Mouse (Mus musculus) fibroblast of lung, adult 2 months (primary cell): Measurements from ENCODE around the gene Slc7a10.
A peak's percentile ranks its signal among the peaks of the same experiment; 100 is the strongest.
"Not testable (repeated sequence)": the region's sequence is repeated elsewhere in the genome, so short reads cannot be mapped to it uniquely, and the experiment has no call there.

Source experiments
- DNase-seq: peaks from one replicate; pipeline ENCODE4 v3.0.0-alpha.2; 2011; ENCODE audit warnings: low read depth

Slc7a10 gene

GRCm38 (mm10) chr7:35175533-35175932, 10.7 kb upstream of the Slc7a10 start:
- no peak for DNase-seq

DNA sequence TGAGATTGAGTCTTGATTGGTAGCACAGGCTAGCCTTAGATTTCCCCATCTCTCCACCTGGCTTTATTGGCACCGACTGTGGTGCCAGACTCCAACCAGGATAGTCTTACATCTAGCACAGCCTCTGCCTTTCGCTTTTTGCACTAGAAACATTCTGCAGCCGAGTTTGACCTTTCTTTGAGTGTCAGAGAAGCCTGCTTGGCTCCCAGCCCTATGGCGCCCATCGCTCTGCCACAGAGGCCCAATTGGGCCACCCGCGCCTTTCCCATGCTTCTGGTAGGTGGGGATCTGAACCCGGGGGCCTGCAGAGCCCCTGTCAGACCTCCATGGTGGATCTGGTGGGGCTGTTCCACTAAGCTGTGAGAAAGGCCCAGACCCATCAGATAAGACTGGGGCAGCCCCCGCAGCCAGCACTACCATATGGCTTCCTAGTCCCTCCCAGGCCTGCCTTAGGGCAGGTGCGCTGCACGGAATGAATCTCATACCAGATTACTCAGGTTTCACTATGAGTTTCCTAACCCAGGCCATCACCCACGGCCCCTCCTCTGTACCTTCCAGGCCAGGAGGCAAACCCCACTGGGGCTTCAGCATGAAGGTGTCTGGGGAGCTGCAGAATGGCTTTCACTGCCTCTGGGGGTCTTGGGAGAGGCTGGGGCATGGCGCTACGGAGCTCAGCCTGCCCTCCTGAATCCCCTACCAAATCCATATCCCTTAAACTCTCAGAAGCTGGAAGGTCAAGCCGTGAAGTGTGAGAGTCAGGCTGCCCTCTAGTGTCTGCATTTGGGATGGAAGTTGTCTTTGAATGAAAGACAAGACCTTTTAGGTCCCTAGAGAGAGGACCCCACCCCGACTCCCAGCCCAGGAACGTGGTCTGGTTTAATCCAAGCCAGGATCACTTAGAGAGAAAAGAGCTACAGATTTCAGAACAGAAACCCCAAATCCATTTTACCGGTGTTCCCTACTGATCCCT, 9.5 kb upstream of the Slc7a10 start:
- DNase-seq: no peak

- no peak for DNase-seq
These were observed 1.1 kb upstream of the Slc7a10 start for GRCm38 (mm10) chr7:35184833-35185724.

GRCm38 (mm10) chr7:35189699-35190098, 3.5 kb downstream of the Slc7a10 start:
- no peak for DNase-seq

DNA sequence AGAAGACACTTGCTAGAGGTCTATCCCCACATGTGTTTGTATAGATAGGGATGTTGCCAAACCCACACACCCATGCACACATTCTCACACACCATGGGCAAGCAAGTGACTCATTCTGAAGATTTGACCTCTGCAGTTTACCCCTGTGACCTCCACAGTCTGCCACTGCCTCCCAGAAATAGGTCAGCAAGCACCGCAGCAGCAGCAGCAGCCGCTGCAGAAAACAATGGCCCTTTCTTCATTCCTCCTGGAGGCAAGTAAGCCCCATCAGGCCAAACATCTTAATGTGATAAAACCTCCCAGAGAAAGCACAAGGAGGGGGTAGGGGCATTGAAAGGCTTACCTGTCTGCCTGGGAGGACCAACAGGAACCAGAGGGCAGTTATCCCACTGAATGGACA, 5.1 kb downstream of the Slc7a10 start:
- DNase-seq: peak; percentile 19

DNA sequence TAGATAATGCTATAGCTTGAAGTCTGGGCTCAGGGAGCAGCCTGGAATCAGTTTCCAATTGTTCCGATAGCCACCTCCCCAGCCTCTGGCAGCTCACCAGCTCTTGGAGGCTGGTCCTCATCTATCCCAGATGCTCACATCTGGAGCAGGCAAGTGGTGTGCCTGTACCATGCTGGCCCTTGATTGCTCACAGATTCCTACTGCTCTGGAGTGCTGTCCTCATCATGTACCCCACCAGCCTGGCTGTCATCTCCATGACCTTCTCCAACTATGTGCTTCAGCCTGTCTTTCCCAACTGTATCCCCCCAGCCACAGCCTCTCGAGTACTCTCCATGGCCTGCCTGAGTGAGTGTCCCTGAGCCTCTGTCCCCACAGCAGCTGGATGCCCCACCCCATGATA, 10.8 kb downstream of the Slc7a10 start:
- DNase-seq: no peak

- no peak for DNase-seq
These were observed 13.0 kb downstream of the Slc7a10 start for GRCm38 (mm10) chr7:35198981-35199754.

DNA sequence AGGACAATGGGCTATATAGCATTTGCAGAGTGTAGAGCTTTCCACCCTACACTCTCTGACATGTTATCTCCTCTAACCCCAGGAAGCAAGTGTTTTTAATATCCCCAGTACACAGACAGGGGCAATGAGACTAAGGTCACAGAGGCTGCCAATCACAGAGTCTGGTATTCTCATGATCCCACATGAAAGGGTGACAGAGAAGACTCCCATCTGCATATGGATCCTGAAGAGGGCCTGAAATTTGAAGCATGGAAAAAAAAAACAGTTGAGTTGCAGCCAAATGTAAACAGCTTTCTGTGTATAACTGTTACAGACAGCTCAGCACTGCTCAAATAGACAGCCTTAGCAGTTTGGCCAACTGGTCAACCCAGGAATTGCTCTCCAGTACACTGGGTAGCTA, 13.6 kb downstream of the Slc7a10 start:
- DNase-seq: no peak

DNA sequence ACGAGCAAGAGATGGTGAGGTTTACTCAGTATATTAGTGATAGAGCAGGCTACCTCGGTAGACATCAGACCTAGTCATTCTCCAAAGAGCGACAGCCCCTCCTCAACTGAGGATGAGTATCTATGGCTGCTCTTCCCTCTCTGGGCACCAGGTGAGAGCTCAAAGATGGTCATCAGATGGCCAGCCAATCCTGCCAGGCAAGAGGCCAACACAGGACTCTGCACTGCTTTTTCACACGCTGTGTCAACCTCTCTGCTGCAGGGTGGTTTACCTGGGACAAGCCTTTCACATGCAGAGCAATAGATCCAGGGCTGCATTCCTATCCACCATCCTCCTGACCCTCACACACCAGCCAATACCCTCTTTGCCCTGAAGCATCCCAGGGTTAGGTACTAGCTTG, 25.6 kb downstream of the Slc7a10 start:
- DNase-seq: no peak

DNA sequence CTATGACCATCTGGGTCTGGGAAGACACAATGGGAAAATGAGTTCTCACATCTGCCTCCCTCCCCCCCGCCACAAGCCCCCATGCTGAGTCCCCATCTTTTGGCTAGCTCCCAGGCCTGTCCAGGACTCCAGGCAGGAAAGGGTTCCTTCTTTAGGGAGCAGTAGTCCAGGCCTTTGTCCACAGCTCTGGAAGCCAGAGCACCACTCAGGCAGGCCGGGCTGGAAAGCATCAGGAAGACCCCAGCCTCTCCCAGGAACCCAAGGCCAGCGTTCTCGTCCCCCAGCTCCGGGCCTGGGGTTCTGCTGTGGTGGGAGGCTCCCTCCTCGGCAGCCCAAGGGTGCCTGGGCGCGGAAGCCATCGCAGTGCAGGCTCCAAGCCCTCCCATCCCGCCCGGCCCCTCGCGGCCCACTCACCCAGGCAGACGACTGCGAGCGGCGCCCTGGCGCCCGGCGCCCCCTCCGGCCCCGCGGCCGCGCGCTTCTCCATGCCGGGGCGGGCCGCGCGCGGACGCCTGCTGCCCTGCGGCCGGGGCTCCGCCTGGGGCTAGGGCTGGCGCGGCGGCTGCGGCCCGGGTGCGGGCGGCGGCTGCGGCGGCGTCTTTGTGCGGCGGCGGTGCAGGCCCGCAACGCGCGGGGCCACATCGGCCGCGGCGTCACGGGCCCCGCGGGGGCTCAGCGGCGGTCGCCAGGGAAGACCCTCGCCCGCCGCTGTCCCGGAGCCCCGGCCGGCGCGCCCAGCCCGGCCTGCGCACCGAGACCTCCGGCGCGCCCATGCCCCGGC, 28.4 kb downstream of the Slc7a10 start:
- DNase-seq: no peak

GRCm38 (mm10) chr7:35215225-35215624, 29.0 kb downstream of the Slc7a10 start, which contains the start of gene Lrp3:
Gene Lrp3 (minus strand): TSS chr7:35215498.
- peak; percentile 11 for DNase-seq

GRCm38 (mm10) chr7:35215731-35216130, 29.5 kb downstream of the Slc7a10 start:
- DNase-seq: no peak

- DNase-seq: peak; percentile 2
These were observed 34.6 kb downstream of the Slc7a10 start for GRCm38 (mm10) chr7:35220694-35221365.

- DNase-seq: no peak
These were observed 44.1 kb downstream of the Slc7a10 start for GRCm38 (mm10) chr7:35230333-35230732.

GRCm38 (mm10) chr7:35232796-35233455, 46.7 kb downstream of the Slc7a10 start:
- DNase-seq: no peak

DNA sequence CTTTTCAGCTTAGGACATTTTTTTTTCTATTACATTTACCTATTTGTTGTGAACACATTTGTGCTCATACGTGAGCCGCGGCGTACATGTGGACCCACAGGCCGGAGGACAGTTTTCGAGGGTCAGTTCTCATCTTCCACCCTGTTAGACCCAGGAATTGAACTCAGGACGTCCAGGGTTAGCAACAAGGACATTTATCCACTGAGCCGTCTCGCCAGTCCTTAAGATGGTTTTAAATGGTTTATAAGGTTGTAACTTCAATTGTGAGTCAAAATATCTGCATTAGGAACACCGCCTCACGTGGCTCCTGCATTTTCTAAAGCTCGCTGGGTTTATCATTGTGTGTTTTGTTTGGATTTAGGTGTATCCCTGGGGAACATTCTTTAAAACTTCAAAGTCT, 47.7 kb downstream of the Slc7a10 start:
- peak; percentile 2 for DNase-seq

GRCm38 (mm10) chr7:35234361-35235245, 48.4 kb downstream of the Slc7a10 start:
- peak; percentile 96 for DNase-seq

- DNase-seq: peak; percentile 18
These were observed 49.1 kb downstream of the Slc7a10 start for GRCm38 (mm10) chr7:35235308-35235707.

- DNase-seq: not testable (repeated sequence)
These were observed 51.8 kb downstream of the Slc7a10 start for GRCm38 (mm10) chr7:35237935-35238334.
